Mouse (Mus musculus) adrenal gland, adult 8-10 months (tissue): Measurements from ENCODE around the gene Plekhg6. TPM values are rescaled to one million over a fixed set of nuclear protein-coding genes. Genes with fewer than 3 reads are reported as not detected.
A peak's percentile ranks its signal among the peaks of the same experiment; 100 is the strongest.

Experiments
- DNase-seq: peaks from one replicate; pipeline ENCODE4 v3.0.0; 2022
- total RNA-seq, 4 experiments: library from RNA; stranded (reverse); gene quantifications; 2 replicates each; pipeline ENCODE4 v1.2.4; 2022

Plekhg6 gene
- total RNA-seq, 4 experiments from 2014 or later: 0.09 to 0.19 TPM; not detected in 2

DNA sequence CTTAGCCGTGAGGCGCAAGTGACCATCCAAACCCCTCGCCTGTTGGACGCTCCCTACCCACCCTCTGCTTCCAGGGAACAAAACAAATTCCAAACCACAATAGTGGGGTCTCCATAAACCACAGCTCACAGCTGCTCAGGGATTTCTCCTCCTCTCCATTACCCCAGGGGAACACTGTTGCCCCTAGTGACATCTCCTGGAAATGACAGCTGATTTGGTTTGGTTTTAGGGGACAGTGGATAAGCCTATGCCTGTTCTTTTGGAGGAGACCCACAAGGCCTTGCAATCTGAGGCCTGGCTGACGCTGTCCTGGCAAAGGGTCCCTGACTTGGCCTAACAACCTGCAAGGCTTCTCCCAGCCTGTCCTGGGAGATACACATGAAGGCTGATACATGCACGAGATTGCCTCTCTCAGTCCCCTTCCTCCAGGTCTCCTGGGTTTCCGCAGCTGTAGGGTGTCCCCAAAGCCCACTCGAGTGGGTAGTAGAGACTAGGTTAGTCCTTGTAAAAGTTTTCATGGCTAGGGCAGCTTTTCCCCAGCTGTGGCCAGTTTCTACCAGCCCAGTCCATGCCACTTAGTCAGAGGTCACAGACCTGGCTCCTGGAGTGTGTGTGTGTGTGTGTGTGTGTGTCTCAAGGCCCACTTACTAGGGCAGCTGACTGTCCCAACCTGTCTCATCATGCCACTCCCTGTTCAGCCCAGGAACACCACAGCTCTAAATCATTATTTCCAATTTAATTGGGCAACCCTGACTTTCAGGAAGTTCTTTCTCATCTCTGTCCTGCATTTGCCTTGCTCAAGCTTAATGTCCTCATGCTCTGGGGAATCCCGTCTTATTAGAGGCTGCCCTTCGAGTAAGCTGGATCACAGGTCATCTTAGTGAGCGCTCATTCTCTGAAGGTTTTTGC is 4.7 kb upstream of the Plekhg6 start:
- DNase-seq: no peak

GRCm38 (mm10) chr6:125382024-125382423 is 1.4 kb upstream of the Plekhg6 start:
- no peak for DNase-seq

GRCm38 (mm10) chr6:125379781-125380180 is 812 bp downstream of the Plekhg6 start:
- DNase-seq: no peak

DNA sequence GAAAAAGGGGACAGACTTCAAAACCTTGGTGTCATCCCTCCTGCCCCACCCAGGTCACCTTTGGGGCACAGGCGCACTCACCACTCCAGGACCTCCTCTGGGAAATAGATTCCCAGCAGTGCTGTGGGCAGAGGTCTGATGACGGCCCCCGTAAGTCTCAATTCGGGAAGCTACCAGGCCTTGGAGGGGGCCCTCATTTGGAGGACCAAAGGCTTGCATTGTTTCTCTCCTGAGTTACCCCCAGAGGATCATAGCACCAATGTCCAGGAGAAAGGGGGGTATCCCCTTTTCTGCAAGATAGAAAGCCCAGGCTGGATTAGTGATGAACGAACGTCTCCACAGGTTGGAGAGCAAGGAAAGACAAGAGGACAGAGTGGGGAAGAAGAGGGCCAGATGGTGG is 2.0 kb downstream of the Plekhg6 start:
- DNase-seq: no peak

DNA sequence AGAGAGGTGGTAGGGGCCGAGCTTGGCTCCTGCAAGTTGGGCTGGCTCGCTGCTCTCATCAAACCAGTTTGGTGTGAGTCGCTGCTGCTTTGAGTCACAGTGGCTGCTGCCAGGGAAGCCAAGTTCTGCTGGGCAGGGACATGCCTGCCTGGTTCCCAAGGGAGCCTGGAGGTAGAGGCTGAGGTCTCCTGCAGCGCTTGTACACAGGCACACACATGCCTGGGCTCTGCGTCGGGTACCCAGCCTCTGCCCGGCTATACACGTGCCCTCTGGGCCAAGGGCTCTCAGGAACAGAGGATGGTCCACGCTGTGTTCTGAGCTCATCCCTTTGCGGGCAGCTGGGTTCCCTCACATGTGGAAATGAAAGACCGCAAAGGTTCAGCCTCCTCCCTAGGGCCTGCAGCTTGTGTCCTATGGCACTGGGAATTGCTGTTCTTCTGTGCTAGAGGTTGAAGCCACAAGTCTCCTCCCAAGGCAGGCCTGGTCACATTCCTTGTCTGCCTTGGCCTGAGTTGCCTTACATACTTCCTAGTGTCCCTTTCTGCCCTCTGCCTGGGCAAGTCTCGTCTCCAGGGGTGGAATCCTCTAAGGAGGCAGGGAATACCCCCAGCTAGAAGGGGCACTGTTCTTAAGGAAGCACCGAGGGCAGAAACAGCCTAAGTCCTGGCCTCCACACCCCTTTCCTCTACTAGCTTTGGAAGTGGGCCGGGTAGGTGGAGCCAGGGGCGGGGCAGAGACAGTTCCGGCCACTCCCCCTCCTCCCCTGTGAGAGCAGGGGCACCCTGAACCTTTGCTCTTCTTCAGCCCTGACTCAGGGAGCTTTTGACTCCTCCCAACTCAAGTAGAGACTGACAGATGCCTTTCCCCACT is 2.8 kb downstream of the Plekhg6 start:
- DNase-seq: peak; percentile 45

DNA sequence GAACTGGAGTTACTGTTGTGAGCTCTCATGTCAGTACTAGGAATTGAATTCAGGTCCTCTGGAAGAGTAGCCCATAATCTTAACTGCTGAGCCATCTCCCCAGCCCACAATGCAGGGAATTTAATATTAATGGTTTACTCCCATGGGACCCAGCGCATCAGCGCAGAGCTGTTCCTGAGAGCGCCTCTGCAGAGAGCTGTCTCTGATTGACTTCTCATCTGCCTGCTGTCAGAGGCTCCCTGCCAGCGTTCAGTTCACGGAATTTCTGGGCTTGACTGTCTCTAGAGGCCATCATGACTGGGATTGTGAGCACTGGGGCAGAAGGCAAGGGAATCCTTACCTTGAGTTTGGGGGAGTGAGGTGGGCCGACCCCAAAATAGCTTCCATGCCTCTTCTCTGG is 3.6 kb downstream of the Plekhg6 start:
- no peak for DNase-seq

DNA sequence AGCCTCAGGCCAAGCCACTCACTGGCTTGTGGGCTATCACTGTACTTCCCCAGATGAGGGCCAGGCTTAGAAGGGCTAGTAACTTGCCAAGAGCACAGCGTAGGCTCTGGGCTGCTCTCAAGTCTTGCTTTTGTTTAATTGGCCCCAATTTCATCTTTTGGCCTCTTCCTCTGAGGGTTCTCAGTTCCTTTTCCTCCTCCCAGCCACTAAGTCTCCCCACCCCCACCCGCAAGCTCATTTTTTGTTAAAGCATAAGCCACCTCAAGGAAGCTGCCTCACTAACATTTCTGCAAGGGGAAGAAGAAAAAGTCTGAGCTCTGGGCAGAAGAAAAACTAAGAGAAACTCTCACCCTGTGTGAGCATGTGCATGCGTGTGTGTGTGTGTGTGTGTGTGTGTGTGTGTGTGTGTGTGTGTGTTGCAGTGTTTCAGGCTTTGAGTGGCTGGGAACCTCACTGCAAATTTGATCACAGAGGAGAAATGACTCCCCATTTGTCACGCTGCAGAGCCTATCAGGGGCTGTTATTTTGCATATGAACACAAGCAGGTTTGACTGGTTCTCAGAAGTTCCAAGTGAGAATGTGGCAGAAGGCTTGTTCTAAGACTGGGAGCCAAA is 12.7 kb downstream of the Plekhg6 start:
- DNase-seq: no peak

- DNase-seq: no peak
Observed at GRCm38 (mm10) chr6:125366133-125366532, 14.5 kb downstream of the Plekhg6 start.

DNA sequence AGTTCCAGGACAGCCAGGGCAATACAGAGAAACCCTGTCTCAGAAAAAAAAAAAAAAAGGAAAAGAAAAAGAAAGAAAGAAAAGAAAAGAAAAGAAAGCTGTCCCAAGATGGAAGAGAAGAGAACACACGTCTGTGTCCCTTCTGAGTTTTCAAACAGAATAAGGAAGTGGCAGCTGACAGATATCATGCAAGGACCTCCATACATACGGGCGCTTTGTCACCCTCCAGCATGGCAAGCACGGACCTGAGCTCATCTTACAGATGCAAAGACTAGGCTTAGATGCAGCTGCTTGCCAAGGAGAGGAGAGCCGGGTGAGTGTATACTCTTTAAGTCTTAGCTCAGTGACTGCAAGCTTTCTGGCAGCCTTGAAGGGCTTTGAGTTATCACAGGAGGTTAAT is 15.1 kb downstream of the Plekhg6 start:
- no peak for DNase-seq

DNA sequence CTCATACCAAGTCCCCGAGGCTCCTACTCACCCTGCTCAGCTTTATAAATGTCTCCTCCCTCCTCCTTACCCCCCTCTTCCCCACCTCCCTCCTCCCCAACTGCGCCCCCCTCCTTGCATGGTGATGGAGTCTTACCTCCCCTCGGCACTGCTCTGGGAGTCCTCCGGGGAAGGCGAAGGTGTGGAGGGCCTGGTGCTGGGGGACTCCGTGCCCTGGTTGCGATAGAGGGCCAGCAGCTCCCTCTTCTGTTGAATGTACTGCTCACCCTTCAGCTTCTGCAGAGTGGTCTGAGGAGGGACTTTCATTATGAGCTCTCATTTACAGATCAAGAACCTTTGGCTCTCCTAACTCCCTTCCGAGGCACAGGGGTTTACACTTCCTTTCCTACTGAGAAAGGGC is 16.1 kb downstream of the Plekhg6 start:
- DNase-seq: no peak

DNA sequence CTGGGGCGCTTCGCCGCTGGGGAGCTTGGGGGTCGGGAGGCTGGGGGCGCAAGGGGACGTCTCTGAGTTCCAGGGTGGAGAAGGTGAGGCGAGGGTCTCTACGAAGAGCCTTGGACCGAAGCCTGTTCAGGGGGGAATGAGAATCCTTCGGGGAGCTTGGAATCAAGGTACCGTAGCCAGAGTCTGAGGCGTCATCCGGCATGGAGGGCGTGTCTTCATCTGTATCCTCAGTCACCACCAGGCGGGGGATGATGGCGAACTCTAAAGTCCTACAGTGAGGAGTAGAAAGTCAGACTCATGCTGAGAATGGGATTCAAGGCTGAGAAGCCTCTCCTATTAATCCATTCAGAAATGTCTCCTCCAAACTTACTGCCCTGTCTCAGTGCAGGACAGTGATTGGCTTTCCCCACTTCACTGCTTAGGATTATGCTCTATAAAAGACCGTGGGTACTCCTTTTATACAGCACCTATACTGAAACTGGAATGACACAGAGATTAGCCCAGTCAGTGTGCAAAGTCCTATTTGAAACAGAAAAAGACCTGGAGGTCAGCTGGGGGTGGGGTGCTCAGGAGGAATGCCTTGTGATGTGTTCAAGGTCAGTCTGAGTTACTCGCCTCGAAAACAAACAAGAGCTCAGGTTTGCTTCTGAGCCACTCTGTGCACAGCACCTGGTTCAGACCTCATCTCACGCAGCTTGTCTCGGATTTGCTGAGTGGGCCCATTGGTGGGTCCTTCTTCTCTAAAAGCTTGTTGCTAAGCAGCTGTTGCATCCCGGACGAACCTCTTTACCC is 16.9 kb downstream of the Plekhg6 start:
- no peak for DNase-seq

- no peak for DNase-seq
Observed at GRCm38 (mm10) chr6:125363021-125363420, 17.6 kb downstream of the Plekhg6 start.

- DNase-seq: no peak
Observed at GRCm38 (mm10) chr6:125361467-125362291, 18.9 kb downstream of the Plekhg6 start.

- DNase-seq: no peak
Observed at GRCm38 (mm10) chr6:125360846-125361245, 19.7 kb downstream of the Plekhg6 start.

- DNase-seq: peak; percentile 81
Observed at GRCm38 (mm10) chr6:125359999-125360398, 20.6 kb downstream of the Plekhg6 start.

DNA sequence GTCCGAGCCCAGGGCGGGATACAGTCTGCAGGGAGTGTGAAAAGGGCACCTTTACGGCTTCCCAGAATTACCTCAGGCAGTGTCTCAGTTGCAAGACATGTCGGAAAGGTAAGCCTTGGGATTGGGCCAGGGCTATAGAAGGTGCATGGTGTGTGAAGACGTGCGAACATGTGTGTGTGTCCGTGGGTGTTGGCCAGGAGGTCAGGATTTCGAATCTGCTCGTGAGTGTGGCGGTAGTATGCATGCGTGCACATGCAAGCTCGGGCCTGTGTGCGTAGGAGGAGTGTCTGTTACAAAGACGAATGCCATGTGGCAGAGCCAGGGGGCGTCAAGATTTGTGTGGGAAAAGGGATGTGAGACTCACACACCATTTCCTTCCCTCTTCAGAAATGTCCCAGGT is 23.3 kb downstream of the Plekhg6 start:
- DNase-seq: no peak

DNA sequence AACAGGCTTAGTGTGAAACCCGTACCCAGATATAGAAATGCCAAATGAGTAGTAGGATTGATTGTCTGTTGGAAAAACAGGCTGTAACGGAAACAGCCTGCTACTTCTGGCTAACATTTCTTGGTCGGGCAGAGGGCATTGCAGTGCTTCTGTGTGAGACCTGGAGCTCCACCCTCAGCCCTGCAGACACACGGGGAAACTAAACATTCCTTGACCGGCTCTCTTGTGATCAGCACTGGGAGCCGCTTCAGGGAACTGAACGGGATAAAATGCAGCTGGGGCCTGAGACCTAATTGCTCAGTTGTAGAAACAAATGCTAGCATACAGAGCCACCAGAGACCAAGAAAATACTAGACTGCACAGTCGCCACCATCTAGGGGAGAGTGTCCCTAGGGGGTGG is 24.3 kb downstream of the Plekhg6 start:
- no peak for DNase-seq

GRCm38 (mm10) chr6:125355197-125355741 is 25.3 kb downstream of the Plekhg6 start:
- no peak for DNase-seq

GRCm38 (mm10) chr6:125354352-125355151 is 26.0 kb downstream of the Plekhg6 start:
- peak; percentile 85 for DNase-seq

DNA sequence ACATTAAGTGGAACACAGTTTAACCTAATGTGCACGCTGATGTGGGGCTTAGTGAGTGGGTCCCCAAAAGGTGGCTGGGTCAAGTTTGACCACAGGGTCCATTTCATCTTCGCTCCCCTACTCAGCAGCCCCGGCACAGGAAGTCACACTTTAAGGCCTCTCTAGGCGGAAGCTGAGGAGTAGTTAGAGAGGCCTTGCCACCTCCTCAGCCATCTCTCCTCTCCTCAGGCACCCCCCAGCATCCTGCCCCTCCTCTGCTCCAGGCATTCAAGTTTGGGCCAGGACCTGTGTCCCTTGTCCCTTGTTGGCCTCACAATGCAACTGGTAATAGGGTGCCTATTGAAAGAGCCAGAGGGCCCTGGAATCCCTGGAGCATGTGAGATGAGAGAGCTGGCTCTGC is 26.9 kb downstream of the Plekhg6 start:
- DNase-seq: no peak
